Mouse (Mus musculus) limb, embryonic 14.5 days (tissue): ENCODE measurements at regions not wholly inside any gene's neighbourhood (a gene's known extent, or its start where the extent isn't known, plus 50 kb on each side); places are given as distances from the start of the nearest gene placed in this dataset.

Experiments used
- ATAC-seq: fragments of 200-750 bp; cut with Nextera tagmentation; 2 replicates; pipeline ENCODE4 v1.8.0; 2017; ENCODE audit warnings: low read depth, moderate number of reproducible peaks, moderate TSS enrichment; ENCODE audit not compliant: low FRiP score
- DNase-seq: peaks from one replicate; pipeline ENCODE4 v3.0.0-alpha.2; 2015; ENCODE audit warnings: low spot score
- H3K27ac ChIP-seq: fragments of 300-500 bp; sonication (generic); replicated peaks from 2 replicates; pipeline ENCODE4 v1.5.1; 2014; ENCODE audit warnings: low read depth, mild to moderate bottlenecking, low read length, moderate library complexity, mixed read lengths
- H3K27me3 ChIP-seq: fragments of 300-500 bp; sonication (generic); 2 replicates; pipeline ENCODE4 v1.6.1; 2014; ENCODE audit warnings: low read length, mixed read lengths; ENCODE audit not compliant: control insufficient read depth, insufficient read depth
- H3K36me3 ChIP-seq: fragments of 300-500 bp; sonication (generic); 2 replicates; pipeline ENCODE4 v1.6.1; 2014; ENCODE audit warnings: mild to moderate bottlenecking, low read length, moderate library complexity, mixed read lengths; ENCODE audit not compliant: control insufficient read depth, insufficient read depth
- H3K4me1 ChIP-seq: fragments of 300-500 bp; sonication (generic); 2 replicates; pipeline ENCODE4 v1.6.1; 2014; ENCODE audit warnings: antibody characterized with exemption, low read length, mixed read lengths; ENCODE audit not compliant: control insufficient read depth, insufficient read depth
- H3K4me2 ChIP-seq: fragments of 300-500 bp; sonication (generic); replicated peaks from 2 replicates; pipeline ENCODE4 v1.6.1; 2014; ENCODE audit warnings: low read depth, mild to moderate bottlenecking, low read length, moderate library complexity; ENCODE audit not compliant: severe bottlenecking
- H3K4me3 ChIP-seq: fragments of 300-500 bp; sonication (generic); replicated peaks from 2 replicates; pipeline ENCODE4 v1.5.1; 2014; ENCODE audit warnings: low read length
- H3K9ac ChIP-seq: fragments of 300-500 bp; sonication (generic); 2 replicates; pipeline ENCODE4 v1.6.1; 2014; ENCODE audit warnings: mild to moderate bottlenecking, low read depth, low read length, moderate library complexity; ENCODE audit not compliant: severe bottlenecking
- H3K9me3 ChIP-seq: fragments of 300-500 bp; sonication (generic); 2 replicates; pipeline ENCODE4 v1.6.1; 2016; ENCODE audit warnings: low read length; ENCODE audit not compliant: control insufficient read depth
- POLR2A ChIP-seq: fragments of 200-500 bp; IDR thresholded peaks from 2 replicates; pipeline ENCODE4 v1.8.0; 2012; ENCODE audit warnings: inconsistent platforms, mild to moderate bottlenecking, moderate library complexity, borderline replicate concordance; ENCODE audit not compliant: insufficient read depth, insufficient read length; ENCODE audit errors: extremely low read depth
- WGBS: fragments of 180-500 bp; shearing (Covaris S2); extraction: QIAGEN DNeasy Blood & Tissue Kit; methylation state at CpG from one replicate; pipeline ENCODE4 v1.1.7; 2014; 5-methylcytosine and 5-hydroxymethylcytosine counted together

DNA sequence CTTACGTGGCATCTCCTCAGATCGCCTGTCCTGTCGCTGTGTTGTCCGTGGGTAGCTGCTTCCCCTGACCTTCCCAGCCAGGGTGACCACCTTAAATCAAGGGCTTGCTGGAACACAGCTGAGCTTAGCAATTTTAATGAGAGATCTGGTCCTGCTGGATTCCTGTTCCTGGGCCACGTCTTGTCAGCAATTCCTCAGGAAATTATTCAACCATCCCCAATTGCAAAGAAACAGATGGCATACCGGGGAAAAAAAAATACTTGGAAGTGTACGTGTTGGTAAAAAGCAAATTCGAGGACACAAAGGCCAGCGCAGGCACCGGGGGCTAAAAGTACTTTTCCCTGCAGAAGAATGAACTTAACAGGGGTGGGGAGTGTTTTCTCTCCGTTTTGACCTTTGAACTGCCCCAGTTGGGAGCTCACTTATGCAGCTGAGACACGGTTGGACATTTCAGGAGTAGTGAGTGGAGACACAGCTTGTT is 107.0 kb upstream of the Rhobtb1 start:
- Histone ChIP-seq H3K9ac (no peak overlapping the region), H3K27me3 (no peaks in the 10 kb centered on the region), H3K27ac (peak overlapping the region; percentile 70), H3K4me2 (no peak overlapping the region), H3K4me3 (no peak overlapping the region), H3K9me3 (no peaks in the 10 kb centered on the region), H3K36me3 (no peaks in the 10 kb centered on the region), H3K4me1 (peaks cover 28% of the 10 kb centered on the region)
- DNase-seq (peak; percentile 23), ATAC-seq (no peak)
- TF ChIP-seq POLR2A, result no peak
- WGBS, result 14% methylated on average over 12 of the region's 12 CpGs

DNA sequence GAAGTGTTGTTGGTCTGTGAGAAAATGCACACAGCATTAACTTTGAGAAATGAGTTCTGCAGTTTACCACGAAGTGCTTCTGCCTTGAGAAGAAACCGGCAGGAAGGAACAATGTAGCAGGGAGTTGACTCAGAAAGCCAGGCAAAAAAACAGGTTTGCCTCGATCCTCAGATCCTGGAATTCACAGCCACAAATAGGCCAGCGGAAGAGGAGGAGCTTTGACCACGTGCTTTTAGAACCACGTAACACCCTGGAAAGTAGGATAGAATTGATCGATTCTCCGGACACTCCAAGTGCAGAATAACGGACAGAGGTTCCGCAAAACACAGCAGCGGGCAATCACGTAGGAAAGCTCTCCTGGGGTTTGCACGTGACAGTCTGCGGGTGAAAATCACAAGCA is 106.0 kb upstream of the Rhobtb1 start:
- H3K4me2 ChIP-seq, result 0 out of 2 replicates have a peak overlapping the region, but pooled peaks have one; percentile 0
- H3K36me3 ChIP-seq, result no peaks in the 10 kb centered on the region
- H3K9me3 ChIP-seq, result no peaks in the 10 kb centered on the region
- no peak overlapping the region for H3K4me3 ChIP-seq
- H3K4me1 ChIP-seq, result peaks cover 28% of the 10 kb centered on the region
- WGBS, result 55% methylated on average over 14 of the region's 14 CpGs
- DNase-seq (peak; percentile 46), ATAC-seq (no peak)
- no peak for TF ChIP-seq POLR2A
- no peaks in the 10 kb centered on the region for H3K27me3 ChIP-seq
- peak overlapping the region; percentile 22; the same call in 1 of the 2 replicates for H3K27ac ChIP-seq
- H3K9ac ChIP-seq, result no peak overlapping the region

DNA sequence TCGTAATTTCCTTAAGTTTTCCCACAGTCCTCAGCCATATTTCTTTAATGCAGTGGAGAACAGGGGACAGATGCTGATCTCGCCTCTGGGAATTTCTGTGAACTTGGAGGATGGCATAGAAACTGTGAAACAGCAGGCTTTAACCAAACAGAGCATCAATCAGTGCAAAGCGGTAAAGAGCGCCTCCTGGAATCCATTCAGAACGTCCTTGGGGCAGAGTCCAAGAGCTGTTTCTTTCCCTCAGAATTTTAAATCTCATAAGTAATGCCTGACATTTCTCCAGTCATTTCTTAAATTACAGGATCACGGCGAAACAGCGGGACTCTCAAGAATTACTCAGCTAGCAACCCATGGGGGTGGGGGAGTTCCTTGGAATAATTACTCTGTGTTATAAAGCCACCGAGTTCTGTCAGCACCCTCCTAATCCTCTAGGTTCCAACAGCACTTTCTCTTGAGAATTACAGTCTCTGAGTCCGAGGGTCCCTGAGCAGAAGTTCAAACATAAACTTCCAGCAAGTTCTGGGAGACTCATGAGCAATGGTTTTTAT is 105.2 kb upstream of the Rhobtb1 start:
- Histone ChIP-seq H3K27ac (no peak overlapping the region), H3K36me3 (no peaks in the 10 kb centered on the region), H3K4me1 (peaks cover 28% of the 10 kb centered on the region), H3K9me3 (no peaks in the 10 kb centered on the region), H3K27me3 (no peaks in the 10 kb centered on the region), H3K4me3 (no peak overlapping the region), H3K4me2 (no peak overlapping the region), H3K9ac (no peak overlapping the region)
- WGBS, result 14% methylated on average over 10 of the region's 10 CpGs
- TF ChIP-seq POLR2A, result no peak
- peak; percentile 62 for DNase-seq
- no peak for ATAC-seq

DNA sequence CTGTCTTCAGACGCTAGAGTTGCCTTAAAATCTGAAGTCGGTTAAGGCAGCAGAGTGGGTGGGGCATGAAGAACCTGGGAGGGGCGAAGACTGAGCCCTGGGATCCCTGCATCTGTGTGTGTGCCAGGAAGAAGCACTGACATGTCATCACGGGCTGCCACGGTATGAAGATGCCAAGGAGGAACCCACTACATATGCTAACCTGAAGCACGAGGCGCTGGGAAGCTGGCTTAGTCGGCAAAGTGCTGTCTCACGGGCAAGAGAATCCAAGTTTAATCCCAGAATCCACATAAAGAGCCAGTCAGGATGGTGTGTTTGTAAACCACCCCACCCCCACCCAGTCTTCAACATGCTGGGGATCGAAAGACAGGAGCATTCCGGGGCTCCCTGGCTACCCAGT is 73.2 kb upstream of the Rhobtb1 start:
- H3K27ac ChIP-seq, result no peak overlapping the region
- H3K9me3 ChIP-seq, result no peaks in the 10 kb centered on the region
- H3K9ac ChIP-seq, result no peak overlapping the region
- DNase-seq (no peak), ATAC-seq (no peak)
- H3K27me3 ChIP-seq, result no peaks in the 10 kb centered on the region
- WGBS, result 78% methylated on average over 11 of the region's 11 CpGs
- no peak overlapping the region for H3K4me3 ChIP-seq
- H3K36me3 ChIP-seq, result no peaks in the 10 kb centered on the region
- no peak for TF ChIP-seq POLR2A
- H3K4me1 ChIP-seq, result no peaks in the 10 kb centered on the region
- no peak overlapping the region for H3K4me2 ChIP-seq

- Histone ChIP-seq H3K9me3 (no peaks in the 10 kb centered on the region), H3K4me1 (no peaks in the 10 kb centered on the region), H3K4me3 (no peak overlapping the region), H3K4me2 (no peak overlapping the region), H3K27me3 (no peaks in the 10 kb centered on the region), H3K9ac (no peak overlapping the region), H3K27ac (no peak overlapping the region), H3K36me3 (no peaks in the 10 kb centered on the region)
- 92% methylated on average over 1 of the region's 1 CpGs for WGBS
- DNase-seq (no peak), ATAC-seq (no peak)
- no peak for TF ChIP-seq POLR2A
These were observed 65.0 kb upstream of the Rhobtb1 start for GRCm38 (mm10) chr10:69086184-69086583.
